Mouse (Mus musculus) neural tube, embryonic 11.5 days (tissue): ENCODE measurements around the gene Klrb1b. TPM values are rescaled to one million over a fixed set of nuclear protein-coding genes. Genes with fewer than 3 reads are reported as not detected.

Source experiments
- polyA plus RNA-seq: library from polyadenylated mRNA; unstranded; fragments of >200 nt; fragmentation: Nextera tagmentation; extraction: Ambion mirVana; gene quantifications from 2 replicates; pipeline ENCODE4 v1.2.1, GENCODE M21; 2014

Klrb1b gene
- polyA plus RNA-seq, 1 experiment from 2014 or later, result 0.16 TPM

Other genes with a start within 250 kb of the Klrb1b start
- not detected in 2 replicates for gene A2ml1, start 244.7 kb downstream of the Klrb1b start, polyA plus RNA-seq
- not detected in 2 replicates for gene Klrb1a, start 202.8 kb downstream of the Klrb1b start, polyA plus RNA-seq
- not detected in 2 replicates for gene Clec2h, start 163.9 kb downstream of the Klrb1b start, polyA plus RNA-seq
- gene Klrb1, start 103.3 kb downstream of the Klrb1b start, polyA plus RNA-seq, result not detected in 2 replicates
- not detected in 2 replicates for gene Klrb1c, start 37.1 kb downstream of the Klrb1b start, polyA plus RNA-seq
- gene Gm44511, start within 50 bp of the Klrb1b start, polyA plus RNA-seq, result not detected in 2 replicates
- not detected in 2 replicates for gene Clec2i, start 61.3 kb upstream of the Klrb1b start, polyA plus RNA-seq
- gene BC035044, start 64.8 kb upstream of the Klrb1b start, polyA plus RNA-seq, result 0.58 and 1.3 TPM in 2 replicates
- gene Clec2g, start 108.0 kb upstream of the Klrb1b start, polyA plus RNA-seq, result not detected in 2 replicates
- 0.70 and 1.4 TPM in 2 replicates for gene Klrb1f, start 219.6 kb upstream of the Klrb1b start, polyA plus RNA-seq